ENCODE assay signal across 7 mouse cellular contexts in genomic region chr12:27599149-27599548, GRCm38 (mm10).
DNase-seq lines count a peak whose midpoint lies in the region; ATAC-seq and TF ChIP-seq lines count a peak whose summit lies in the region.

No protein-coding gene starts in this region.

- H3K36me3 ChIP-seq in ES-E14 (ENCODE audit: control insufficient read depth, insufficient read depth, low read length, poor library complexity, severe bottlenecking), result no peaks in the 10 kb centered on the region
- no peaks in the 10 kb centered on the region for H3K36me3 ChIP-seq in midbrain, embryonic 13.5 days

- intact Hi-C loops in heart, postnatal 14 days (cut with DNase I), result loop anchor here (2.0 to 5.0 kb wide), 2 partner anchors 648 to 834 kb away; no protein-coding TSS in a partner anchor

- peak; percentile 71 for ATAC-seq in midbrain, embryonic 13.5 days

- no peaks in the 10 kb centered on the region for H3K27me3 ChIP-seq in midbrain, embryonic 13.5 days

- no peaks in the 10 kb centered on the region for H3K4me1 ChIP-seq in ES-E14 (ENCODE audit: control insufficient read depth in 2 of 2, insufficient read depth in 2 of 2, low read length in 2 of 2, poor library complexity in 1 of 2)
- peaks cover 35% of the 10 kb centered on the region for H3K4me1 ChIP-seq in midbrain, embryonic 13.5 days (replicated peaks)

- no peak overlapping the region for H3K4me2 ChIP-seq in midbrain, embryonic 13.5 days (replicated peaks)

- DNase-seq in ES-E14 (ENCODE audit: low read depth, low spot score) (peak; percentile 45), WW6 (ENCODE audit: low read depth, low spot score) (peak; percentile 5)
- DNase-seq in embryo, embryonic 10 days (ENCODE audit: low spot score), result peak; percentile 77
- peak; percentile 70 to 77 for DNase-seq in heart, postnatal 14 days
- peak; percentile 73 to 75 for DNase-seq in left cerebral cortex, adult 18-20 months (ENCODE audit: low spot score in 2 of 2)
- DNase-seq in urinary bladder, postnatal 14 days (ENCODE audit: low spot score), result peak; percentile 66

- 25% methylated on average over 8 of the region's 8 CpGs for WGBS in midbrain, embryonic 13.5 days

- no peaks in the 10 kb centered on the region for H3K9me3 ChIP-seq in ES-E14 (ENCODE audit: control insufficient read depth, insufficient read depth, low read depth, low read length)
- 0 out of 2 replicates have a peak, but pooled peaks cover 6% of the 10 kb centered on the region for H3K9me3 ChIP-seq in midbrain, embryonic 13.5 days

- H3K27ac ChIP-seq in ES-E14 (ENCODE audit: insufficient read depth, low read depth, low read length, poor library complexity, severe bottlenecking), result no peak overlapping the region
- no peak overlapping the region for H3K27ac ChIP-seq in midbrain, embryonic 13.5 days

- no peak overlapping the region for H3K9ac ChIP-seq in ES-E14 (ENCODE audit: insufficient read depth, low read depth, low read length, poor library complexity, severe bottlenecking)
- H3K9ac ChIP-seq in midbrain, embryonic 13.5 days (replicated peaks), result no peak overlapping the region

- in situ Hi-C loops in ES-E14 (cut with MboI; ENCODE audit: low sequenced_read_pairs in 2 of 2, unreplicated experiment in 2 of 2), result no loop called here

- H3K4me3 ChIP-seq in ES-E14 (ENCODE audit: insufficient read depth in 1 of 2, low read depth in 1 of 2, low read length in 2 of 2, poor library complexity in 1 of 2, severe bottlenecking in 1 of 2), result no peak overlapping the region
- no peak overlapping the region for H3K4me3 ChIP-seq in midbrain, embryonic 13.5 days (replicated peaks)

TF ChIP-seq in ES-E14, 5 proteins besides CTCF, POLR2A, EP300 and RAD21:
- TF ChIP-seq CHD2 (IDR thresholded peaks at IDR 0.05; ENCODE audit: low read depth, low read length) (no peak), HCFC1 (IDR thresholded peaks at IDR 0.05; ENCODE audit: borderline replicate concordance, insufficient read depth, low read length) (no peak), MAFK (IDR thresholded peaks at IDR 0.05; ENCODE audit: insufficient read depth, low read depth, low read length) (no peak), ZNF384 (IDR thresholded peaks at IDR 0.05; ENCODE audit: low read depth, low read length) (peak; percentile 34; the same call in 1 of the 2 replicates), ZC3H11A (IDR thresholded peaks at IDR 0.05; ENCODE audit: borderline replicate concordance, low read depth, low read length) (peak; percentile 74)
TF ChIP-seq in ES-E14: peak in this region for 2.

Comparison
In these comparisons a context has a peak if more than half of its experiments do, and no peak if none do; other contexts are left out.
1. DNase-seq: peak in every context shown above with its lines; median percentile 77 in embryo, embryonic 10 days; 74 in left cerebral cortex, adult 18-20 months; 74 in heart, postnatal 14 days; 66 in urinary bladder, postnatal 14 days; 45 in ES-E14; 5 in WW6.